ENCODE assay signal across 8 mouse cellular contexts in genomic region chr3:8245195-8245789, GRCm38 (mm10).
DNase-seq lines count a peak whose midpoint lies in the region; ATAC-seq and TF ChIP-seq lines count a peak whose summit lies in the region.
"Not testable (repeated sequence)": the region's sequence is repeated elsewhere in the genome, so short reads cannot be mapped to it uniquely, and the experiment has no call there.

No protein-coding gene starts in this region.

- not testable (repeated sequence) for H3K4me3 ChIP-seq in embryonic facial prominence, embryonic 13.5 days; heart, embryonic 13.5 days; kidney, embryonic 15.5 days (replicated peaks); liver, embryonic 12.5 days; neural tube, embryonic 14.5 days (ENCODE audit: low read depth, low read length); stomach, postnatal 0 days (ENCODE audit: low read depth, low read length)

- H3K36me3 ChIP-seq in embryonic facial prominence, embryonic 13.5 days; heart, embryonic 13.5 days; kidney, embryonic 15.5 days; liver, embryonic 12.5 days; neural tube, embryonic 14.5 days (ENCODE audit: control insufficient read depth, insufficient read depth, low read length); stomach, postnatal 0 days (ENCODE audit: control insufficient read depth, insufficient read depth, low read length): not testable (repeated sequence)

- not testable (repeated sequence) for TF ChIP-seq CTCF in brain, embryonic 14.5 days (IDR thresholded peaks at IDR 0.05; ENCODE audit: borderline replicate concordance, extremely low read depth, insufficient read depth, insufficient read length); stomach, postnatal 0 days (IDR thresholded peaks at IDR 0.05; ENCODE audit: low read depth)

- not testable (repeated sequence) for H3K4me2 ChIP-seq in embryonic facial prominence, embryonic 13.5 days; heart, embryonic 13.5 days; kidney, embryonic 15.5 days; liver, embryonic 12.5 days; neural tube, embryonic 14.5 days (ENCODE audit: low read depth, low read length); stomach, postnatal 0 days (replicated peaks; ENCODE audit: low read depth)

- not testable (repeated sequence) for H3K9me3 ChIP-seq in embryonic facial prominence, embryonic 13.5 days; heart, embryonic 13.5 days; kidney, embryonic 15.5 days (replicated peaks); liver, embryonic 12.5 days (replicated peaks); neural tube, embryonic 14.5 days (ENCODE audit: control insufficient read depth, low read length); stomach, postnatal 0 days (ENCODE audit: control insufficient read depth, low read length)

- 66% methylated on average over 2 of the region's 2 CpGs for WGBS in embryonic facial prominence, embryonic 13.5 days
- 56% methylated on average over 2 of the region's 2 CpGs for WGBS in heart, embryonic 13.5 days
- 73% methylated on average over 2 of the region's 2 CpGs for WGBS in kidney, embryonic 15.5 days
- WGBS in liver, embryonic 12.5 days (ENCODE audit: insufficient replicate concordance), result 48% methylated on average over 2 of the region's 2 CpGs
- WGBS in neural tube, embryonic 14.5 days, result 69% methylated on average over 2 of the region's 2 CpGs
- 75% methylated on average over 2 of the region's 2 CpGs for WGBS in stomach, postnatal 0 days

- not testable (repeated sequence) for TF ChIP-seq EP300 in stomach, postnatal 0 days (optimal IDR thresholded peaks at IDR 0.05)

- not testable (repeated sequence) for TF ChIP-seq POLR2A in brain, embryonic 14.5 days (IDR thresholded peaks at IDR 0.05; ENCODE audit: borderline replicate concordance, extremely low read depth, insufficient read depth, insufficient read length, poor library complexity, severe bottlenecking)

- not testable (repeated sequence) for H3K4me1 ChIP-seq in embryonic facial prominence, embryonic 13.5 days; heart, embryonic 13.5 days; kidney, embryonic 15.5 days; liver, embryonic 12.5 days; neural tube, embryonic 14.5 days (ENCODE audit: control insufficient read depth, insufficient read depth, low read length); stomach, postnatal 0 days (replicated peaks; ENCODE audit: control insufficient read depth, insufficient read depth)

- not testable (repeated sequence) for H3K27ac ChIP-seq in embryonic facial prominence, embryonic 13.5 days; heart, embryonic 13.5 days (replicated peaks); kidney, embryonic 15.5 days; liver, embryonic 12.5 days; neural tube, embryonic 14.5 days (ENCODE audit: low read depth, low read length); stomach, postnatal 0 days (replicated peaks)

- H3K9ac ChIP-seq in embryonic facial prominence, embryonic 13.5 days; heart, embryonic 13.5 days; kidney, embryonic 15.5 days; liver, embryonic 12.5 days; neural tube, embryonic 14.5 days (replicated peaks; ENCODE audit: low read depth, low read length); stomach, postnatal 0 days (ENCODE audit: low read length): not testable (repeated sequence)

- not testable (repeated sequence) for H3K27me3 ChIP-seq in embryonic facial prominence, embryonic 13.5 days; heart, embryonic 13.5 days (replicated peaks); kidney, embryonic 15.5 days; liver, embryonic 12.5 days (replicated peaks); neural tube, embryonic 14.5 days (ENCODE audit: control insufficient read depth, insufficient read depth, low read length); stomach, postnatal 0 days (ENCODE audit: control insufficient read depth, insufficient read depth, low read length)

- ATAC-seq in embryonic facial prominence, embryonic 13.5 days (ENCODE audit: insufficient number of reproducible peaks, insufficient read depth, low FRiP score, low TSS enrichment, low read depth), result peak; percentile 90; the same call in 1 of the 2 replicates
- peak; percentile 85 for ATAC-seq in heart, embryonic 13.5 days (ENCODE audit: extremely low read depth, insufficient number of reproducible peaks, low FRiP score, low TSS enrichment)
- ATAC-seq in kidney, embryonic 15.5 days (replicated peaks; ENCODE audit: low FRiP score), result peak; percentile 95
- peak; percentile 82 for ATAC-seq in liver, embryonic 12.5 days
- ATAC-seq in neural tube, embryonic 14.5 days (ENCODE audit: low read depth), result peak; percentile 74; the same call in 1 of the 2 replicates
- peak; percentile 96 for ATAC-seq in stomach, postnatal 0 days (ENCODE audit: low FRiP score, low TSS enrichment)

- DNase-seq in CD8-positive naive resting alpha-beta T cell, adult 2 months (ENCODE audit: low read depth in 2 of 2, low spot score in 2 of 2), result peak; percentile 28 to 44
- peak; percentile 78 for DNase-seq in brain, embryonic 14.5 days (ENCODE audit: low read depth)
- DNase-seq in stomach, postnatal 0 days (ENCODE audit: low spot score), result peak; percentile 67
